Mouse (Mus musculus): Measurements from ENCODE around the gene Ogg1. TPM values are rescaled to one million over a fixed set of nuclear protein-coding genes. Genes with fewer than 3 reads are reported as not detected.

The Ogg1 gene
- total and polyA plus RNA-seq, 2 experiments from 2014 or later = 7.3 to 14.8 TPM

DNA sequence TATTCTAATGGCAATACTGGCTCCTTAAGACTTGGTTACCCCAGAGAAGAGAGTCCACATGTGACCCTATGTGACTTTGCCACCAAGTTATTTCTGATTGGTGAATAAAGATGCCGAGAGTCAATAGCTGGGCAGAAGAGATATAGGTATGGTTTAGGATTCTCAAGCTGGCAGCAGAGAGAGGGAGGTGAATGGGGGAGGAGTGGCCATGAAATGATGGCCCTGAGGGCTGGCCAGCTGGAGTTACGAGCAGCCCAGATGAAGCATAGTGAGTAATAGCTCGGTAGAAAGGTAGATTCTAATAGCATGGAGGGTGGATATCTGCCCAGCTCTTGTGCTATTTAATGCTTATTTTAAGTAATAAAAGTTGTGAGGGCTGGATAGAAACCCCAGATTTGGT lies 26.0 kb downstream of the Ogg1 start:
- no peak for DNase-seq (ENCODE audit: low spot score)
- H3K9me3 ChIP-seq (ENCODE audit: low read length) = no peaks in the 10 kb centered on the region
- H3K27me3 ChIP-seq (ENCODE audit: insufficient read depth, low read length) = no peaks in the 10 kb centered on the region
- H3K4me1 ChIP-seq (ENCODE audit: insufficient read depth, low read length) = no peaks in the 10 kb centered on the region
- no peak for TF ChIP-seq CTCF (IDR thresholded peaks at IDR 0.05)
- WGBS = 80% methylated on average over 3 of the region's 3 CpGs
- ATAC-seq (ENCODE audit: low FRiP score) = no peak
- H3K27ac ChIP-seq (ENCODE audit: low read depth, low read length) = no peak overlapping the region
- no peak overlapping the region for H3K4me2 ChIP-seq (ENCODE audit: low read depth, low read length, poor library complexity, severe bottlenecking)
- H3K4me3 ChIP-seq (ENCODE audit: low read depth, low read length) = no peak overlapping the region
- no peak overlapping the region for H3K9ac ChIP-seq (replicated peaks; ENCODE audit: low read length, poor library complexity, severe bottlenecking)
- H3K36me3 ChIP-seq (ENCODE audit: insufficient read depth, low read length) = no peaks in the 10 kb centered on the region

DNA sequence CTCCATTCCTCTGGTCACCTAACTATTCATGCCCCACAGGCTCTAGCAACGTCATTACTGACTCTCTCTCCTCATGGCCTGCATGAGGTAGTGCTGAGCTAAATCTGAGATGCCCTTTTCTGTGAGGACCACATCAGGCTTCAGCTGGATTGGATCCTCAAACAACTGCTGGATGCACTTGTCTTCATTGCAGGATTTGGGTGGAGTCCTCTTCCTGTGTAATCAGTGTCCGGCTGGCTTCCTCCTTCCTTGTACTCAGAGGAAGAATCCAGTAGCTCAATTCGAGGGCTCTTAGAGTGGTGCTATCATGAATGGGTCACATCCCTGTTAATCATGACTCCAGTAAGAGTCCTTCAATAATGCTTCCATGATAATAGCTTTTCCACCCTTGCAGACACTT lies 26.9 kb downstream of the Ogg1 start:
- 73% methylated on average over 3 of the region's 3 CpGs for WGBS
- no peak for ATAC-seq (ENCODE audit: low FRiP score)
- TF ChIP-seq CTCF (IDR thresholded peaks at IDR 0.05) = no peak
- H3K4me3 ChIP-seq (ENCODE audit: low read depth, low read length) = no peak overlapping the region
- H3K36me3 ChIP-seq (ENCODE audit: insufficient read depth, low read length) = no peaks in the 10 kb centered on the region
- H3K4me2 ChIP-seq (ENCODE audit: low read depth, low read length, poor library complexity, severe bottlenecking) = no peak overlapping the region
- no peaks in the 10 kb centered on the region for H3K9me3 ChIP-seq (ENCODE audit: low read length)
- DNase-seq (ENCODE audit: low spot score) = no peak
- no peak overlapping the region for H3K27ac ChIP-seq (ENCODE audit: low read depth, low read length)
- no peaks in the 10 kb centered on the region for H3K4me1 ChIP-seq (ENCODE audit: insufficient read depth, low read length)
- no peaks in the 10 kb centered on the region for H3K27me3 ChIP-seq (ENCODE audit: insufficient read depth, low read length)
- no peak overlapping the region for H3K9ac ChIP-seq (replicated peaks; ENCODE audit: low read length, poor library complexity, severe bottlenecking)

DNA sequence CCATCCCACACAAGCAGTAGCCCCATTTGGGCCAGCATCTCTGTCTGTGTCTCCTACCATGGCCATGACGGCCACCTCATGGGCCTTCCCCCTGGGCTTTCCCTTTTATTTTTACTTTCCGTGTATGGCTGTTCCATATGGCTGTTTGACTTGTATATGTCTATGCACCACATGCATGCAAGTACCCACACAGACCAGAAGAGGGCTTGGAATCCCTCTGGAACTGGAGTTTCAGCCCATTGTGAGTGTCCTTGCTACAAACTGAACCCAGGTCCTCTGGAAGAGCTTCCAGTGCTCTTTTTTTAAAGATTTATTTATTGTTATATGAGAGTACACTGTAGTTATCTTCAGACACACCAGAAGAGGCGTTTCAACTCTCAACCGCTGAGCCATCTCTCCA lies 34.7 kb downstream of the Ogg1 start:
- no peaks in the 10 kb centered on the region for H3K27me3 ChIP-seq (ENCODE audit: insufficient read depth, low read length)
- H3K9ac ChIP-seq (replicated peaks; ENCODE audit: low read length, poor library complexity, severe bottlenecking) = no peak overlapping the region
- no peak overlapping the region for H3K4me2 ChIP-seq (ENCODE audit: low read depth, low read length, poor library complexity, severe bottlenecking)
- H3K9me3 ChIP-seq (ENCODE audit: low read length) = no peaks in the 10 kb centered on the region
- 81% methylated on average over 4 of the region's 4 CpGs for WGBS
- no peaks in the 10 kb centered on the region for H3K4me1 ChIP-seq (ENCODE audit: insufficient read depth, low read length)
- DNase-seq (ENCODE audit: low spot score) = no peak
- no peak overlapping the region for H3K27ac ChIP-seq (ENCODE audit: low read depth, low read length)
- H3K36me3 ChIP-seq (ENCODE audit: insufficient read depth, low read length) = peaks cover 2% of the 10 kb centered on the region; the same call in 1 of the 2 replicates
- ATAC-seq (ENCODE audit: low FRiP score) = no peak
- no peak overlapping the region for H3K4me3 ChIP-seq (ENCODE audit: low read depth, low read length)
- TF ChIP-seq CTCF (IDR thresholded peaks at IDR 0.05) = peak; percentile 19; the same call in 1 of the 2 replicates

DNA sequence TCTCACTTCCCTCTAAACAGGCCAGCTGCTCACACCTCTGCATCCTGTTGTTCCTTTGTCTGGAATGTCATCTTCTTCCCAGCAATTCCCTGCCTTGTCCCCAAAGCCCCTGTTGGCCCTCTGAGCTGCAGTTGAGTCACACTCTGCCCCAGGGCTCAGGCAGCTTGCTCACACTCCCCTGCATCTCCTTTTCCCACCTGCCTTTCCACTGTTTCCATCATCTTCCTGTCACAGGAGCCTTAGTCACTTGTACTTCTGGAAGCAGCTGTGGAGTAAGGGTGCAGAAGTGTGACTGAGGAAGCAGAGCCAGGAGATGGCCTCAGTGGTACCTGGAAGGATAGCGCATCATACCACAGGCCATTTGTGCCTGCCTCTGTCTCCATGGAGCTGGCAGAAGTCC lies 35.5 kb downstream of the Ogg1 start:
- 100% methylated on average over 1 of the region's 1 CpGs for WGBS
- ATAC-seq (ENCODE audit: low FRiP score) = no peak
- no peak for TF ChIP-seq CTCF (IDR thresholded peaks at IDR 0.05)

DNA sequence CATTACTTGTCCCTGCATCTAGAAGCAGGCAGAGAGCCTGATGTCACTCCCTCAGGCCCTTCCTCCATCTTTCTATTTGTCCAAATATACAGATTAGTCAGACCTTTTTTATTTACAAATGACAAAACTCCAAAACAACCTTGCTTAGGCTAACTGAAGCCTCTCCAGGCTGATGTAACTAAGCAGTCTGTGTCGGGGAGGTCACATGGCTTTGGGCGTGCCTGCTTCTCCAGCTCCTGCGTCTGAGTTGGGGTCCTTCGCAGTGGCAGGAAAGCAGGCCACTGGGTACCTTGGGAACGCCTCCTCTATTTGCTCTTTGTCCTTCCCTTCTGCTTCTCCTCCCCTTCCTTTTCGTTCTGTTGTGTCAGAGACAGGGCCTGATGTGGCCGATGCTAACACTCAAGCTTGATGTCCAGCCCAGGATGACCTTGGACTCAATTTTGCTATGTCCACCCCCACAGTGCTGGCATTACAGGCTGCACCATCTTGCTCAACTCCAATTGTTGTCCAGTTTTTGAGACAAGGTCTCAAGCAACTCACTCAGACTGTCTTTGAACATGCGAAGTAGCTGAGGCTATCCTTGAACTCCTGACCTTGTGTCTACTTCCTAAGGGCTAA lies 37.9 kb downstream of the Ogg1 start:
- 73% methylated on average over 8 of the region's 8 CpGs for WGBS
- ATAC-seq (ENCODE audit: low FRiP score) (no peak), DNase-seq (ENCODE audit: low spot score) (no peak)
- peaks cover 20% of the 10 kb centered on the region for H3K36me3 ChIP-seq (ENCODE audit: insufficient read depth, low read length)
- H3K27ac ChIP-seq (ENCODE audit: low read depth, low read length) = no peak overlapping the region
- no peaks in the 10 kb centered on the region for H3K4me1 ChIP-seq (ENCODE audit: insufficient read depth, low read length)
- H3K4me3 ChIP-seq (ENCODE audit: low read depth, low read length) = no peak overlapping the region
- H3K27me3 ChIP-seq (ENCODE audit: insufficient read depth, low read length) = no peaks in the 10 kb centered on the region
- no peaks in the 10 kb centered on the region for H3K9me3 ChIP-seq (ENCODE audit: low read length)
- H3K9ac ChIP-seq (replicated peaks; ENCODE audit: low read length, poor library complexity, severe bottlenecking) = no peak overlapping the region
- TF ChIP-seq CTCF (IDR thresholded peaks at IDR 0.05) = no peak
- H3K4me2 ChIP-seq (ENCODE audit: low read depth, low read length, poor library complexity, severe bottlenecking) = no peak overlapping the region

More for the DNA sequence above, 35.5 kb downstream of the Ogg1 start:
- no peak for DNase-seq (ENCODE audit: low spot score)
- H3K4me2 ChIP-seq (ENCODE audit: low read depth, low read length, poor library complexity, severe bottlenecking) = no peak overlapping the region
- H3K27me3 ChIP-seq (ENCODE audit: insufficient read depth, low read length) = no peaks in the 10 kb centered on the region
- H3K9me3 ChIP-seq (ENCODE audit: low read length) = no peaks in the 10 kb centered on the region
- no peak overlapping the region for H3K9ac ChIP-seq (replicated peaks; ENCODE audit: low read length, poor library complexity, severe bottlenecking)
- H3K4me3 ChIP-seq (ENCODE audit: low read depth, low read length) = no peak overlapping the region
- H3K4me1 ChIP-seq (ENCODE audit: insufficient read depth, low read length) = no peaks in the 10 kb centered on the region
- no peak overlapping the region for H3K27ac ChIP-seq (ENCODE audit: low read depth, low read length)
- peaks cover 2% of the 10 kb centered on the region; the same call in 1 of the 2 replicates for H3K36me3 ChIP-seq (ENCODE audit: insufficient read depth, low read length)

DNA sequence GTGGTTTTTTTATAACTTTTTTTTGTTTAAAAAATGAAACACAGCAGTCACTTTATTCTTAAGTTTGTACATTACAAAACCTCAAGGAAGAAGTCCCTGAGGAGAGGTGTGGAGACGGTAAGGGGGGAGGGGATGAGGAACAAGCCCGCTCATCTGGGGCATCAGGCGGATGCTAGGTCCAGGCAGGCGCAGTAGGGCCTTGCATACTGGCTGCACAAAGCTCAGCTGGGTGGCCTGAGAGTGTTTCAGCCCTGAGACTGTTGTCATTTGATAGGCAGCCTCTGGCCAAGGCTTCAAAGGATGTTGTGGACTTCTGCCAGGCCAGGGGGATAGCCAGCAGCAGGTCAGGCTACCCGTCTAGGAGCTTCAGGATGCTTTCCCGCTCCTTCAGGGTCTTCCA lies 39.9 kb downstream of the Ogg1 start:
- no peaks in the 10 kb centered on the region for H3K4me1 ChIP-seq (ENCODE audit: insufficient read depth, low read length)
- H3K9ac ChIP-seq (replicated peaks; ENCODE audit: low read length, poor library complexity, severe bottlenecking) = no peak overlapping the region
- no peak for DNase-seq (ENCODE audit: low spot score)
- no peaks in the 10 kb centered on the region for H3K27me3 ChIP-seq (ENCODE audit: insufficient read depth, low read length)
- no peak overlapping the region for H3K27ac ChIP-seq (ENCODE audit: low read depth, low read length)
- TF ChIP-seq CTCF (IDR thresholded peaks at IDR 0.05) = no peak
- H3K9me3 ChIP-seq (ENCODE audit: low read length) = no peaks in the 10 kb centered on the region
- 90% methylated on average over 6 of the region's 6 CpGs for WGBS
- ATAC-seq (ENCODE audit: low FRiP score) = no peak
- no peak overlapping the region for H3K4me2 ChIP-seq (ENCODE audit: low read depth, low read length, poor library complexity, severe bottlenecking)
- H3K36me3 ChIP-seq (ENCODE audit: insufficient read depth, low read length) = peaks cover 38% of the 10 kb centered on the region
- no peak overlapping the region for H3K4me3 ChIP-seq (ENCODE audit: low read depth, low read length)
